Mouse (Mus musculus) frontal cortex, postnatal 14 days (tissue): ENCODE measurements around the gene Tmem185b.

ENCODE experiments used
- DNase-seq, 2 experiments: peaks; one replicate each; pipeline ENCODE4 v3.0.0; 2022; ENCODE audit warnings: low spot score in 2 of 2

The Tmem185b gene

DNA sequence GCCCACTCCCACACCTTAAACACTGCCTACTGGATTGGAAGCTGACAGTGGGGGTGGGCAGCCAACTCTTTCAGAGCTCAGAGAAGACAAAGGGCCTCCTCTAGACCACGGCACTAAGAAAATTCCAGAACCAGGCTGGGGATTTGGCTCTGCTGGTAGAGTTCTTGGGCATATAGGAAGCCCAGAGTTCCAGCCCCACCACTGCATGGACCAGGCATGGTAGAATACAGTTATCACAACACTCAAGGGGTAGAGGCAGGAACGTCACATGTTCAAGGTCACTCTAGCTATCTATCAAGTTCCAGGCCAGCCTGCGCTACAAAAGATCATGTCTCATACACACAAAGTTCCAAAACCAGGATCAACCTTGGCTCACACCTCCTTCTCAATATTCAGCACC, 22.8 kb upstream of the Tmem185b start:
- DNase-seq, result no peak

GRCm38 (mm10) chr1:119503808-119504207, 22.2 kb upstream of the Tmem185b start:
- no peak for DNase-seq

- DNase-seq, result peak; percentile 95 to 97
Observed at GRCm38 (mm10) chr1:119504260-119505062, 21.5 kb upstream of the Tmem185b start, which contains the start of gene Ralb. Gene Ralb (minus strand): TSS chr1:119504794.

GRCm38 (mm10) chr1:119505951-119506350, 20.0 kb upstream of the Tmem185b start:
- DNase-seq, result no peak

GRCm38 (mm10) chr1:119508548-119508947, 17.4 kb upstream of the Tmem185b start:
- DNase-seq, result no peak

- DNase-seq, result no peak
Observed at GRCm38 (mm10) chr1:119509474-119509873, 16.5 kb upstream of the Tmem185b start.

DNA sequence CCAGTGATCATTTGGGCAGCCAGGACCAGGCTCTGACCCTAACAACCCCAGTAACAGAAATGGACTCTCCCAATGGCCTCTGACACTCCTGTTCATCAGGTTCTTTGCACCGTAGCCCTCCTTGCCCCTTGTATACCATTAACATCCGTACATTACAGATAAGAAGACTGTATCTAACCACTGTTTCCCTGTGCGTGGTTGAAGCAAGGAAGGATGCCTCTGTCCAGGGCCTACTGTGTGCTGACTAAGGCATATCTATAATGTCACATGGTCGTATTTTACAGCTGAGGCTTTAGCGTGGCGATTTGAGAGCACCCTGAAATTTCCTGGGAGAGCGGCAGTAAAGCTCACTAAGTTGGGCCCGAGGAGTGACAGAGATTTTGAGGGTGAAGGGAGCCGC, 15.6 kb upstream of the Tmem185b start:
- no peak for DNase-seq

- no peak for DNase-seq
Observed at GRCm38 (mm10) chr1:119510857-119511256, 15.1 kb upstream of the Tmem185b start.

DNA sequence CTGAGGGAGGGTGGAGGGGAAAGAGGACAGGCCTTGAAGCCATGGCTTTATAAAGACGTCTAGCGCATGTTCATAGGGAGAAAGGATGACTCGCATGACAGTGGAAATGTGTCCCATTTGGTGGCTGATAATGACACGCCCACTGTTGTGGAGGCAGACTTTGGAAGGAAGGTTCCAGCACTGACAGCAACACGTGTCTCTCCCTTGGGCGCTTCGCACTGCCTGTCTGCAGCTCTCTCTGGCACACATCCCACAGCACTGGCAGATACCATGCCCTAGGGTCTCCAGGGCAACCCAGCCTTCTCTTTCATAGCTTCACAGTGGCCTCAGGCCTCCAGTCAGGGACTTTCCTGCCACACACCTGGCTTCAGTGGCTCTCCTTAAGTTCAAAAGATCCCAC, 7.9 kb upstream of the Tmem185b start:
- no peak for DNase-seq

GRCm38 (mm10) chr1:119518786-119519185, 7.2 kb upstream of the Tmem185b start:
- DNase-seq, result no peak

DNA sequence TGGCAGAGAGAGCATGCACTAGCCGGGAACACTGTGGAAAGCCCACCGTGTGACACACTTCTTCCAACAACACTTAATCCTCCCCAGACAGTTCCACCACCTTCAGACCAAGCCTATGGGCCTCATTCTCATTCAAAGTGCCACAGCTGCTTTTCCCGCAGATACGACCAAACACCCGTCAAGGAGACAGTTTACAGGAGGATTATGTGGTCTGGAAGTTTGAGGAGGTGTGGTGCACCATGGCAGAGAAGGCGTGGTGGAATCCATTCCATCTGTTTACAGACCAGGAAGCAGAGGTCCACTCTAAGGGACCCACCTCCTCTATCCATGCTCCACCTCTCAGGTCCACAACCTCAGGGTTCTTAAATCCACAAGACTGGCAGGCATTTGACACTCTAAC, 6.7 kb upstream of the Tmem185b start:
- DNase-seq, result no peak

DNA sequence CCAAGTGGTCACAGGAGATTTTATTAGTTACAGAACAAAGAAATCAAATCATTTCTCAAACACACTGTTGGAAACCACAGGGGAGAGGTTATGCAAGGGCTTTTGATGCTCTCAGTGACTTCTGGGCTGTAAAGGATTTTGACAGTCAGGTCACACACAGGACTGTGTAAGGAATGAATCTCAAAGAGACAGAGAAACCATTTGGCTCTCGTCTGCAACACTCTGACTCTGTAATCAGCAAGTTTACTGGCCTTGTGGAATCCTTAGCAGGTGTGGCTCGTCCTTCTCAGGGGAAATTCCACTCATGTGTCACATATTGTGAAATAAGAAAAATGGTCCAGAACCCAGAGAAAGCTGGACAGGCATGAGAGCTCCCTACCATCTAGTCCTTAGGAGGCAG, 4.9 kb upstream of the Tmem185b start:
- DNase-seq, result no peak

- no peak for DNase-seq
Observed at GRCm38 (mm10) chr1:119521681-119522080, 4.3 kb upstream of the Tmem185b start.

DNA sequence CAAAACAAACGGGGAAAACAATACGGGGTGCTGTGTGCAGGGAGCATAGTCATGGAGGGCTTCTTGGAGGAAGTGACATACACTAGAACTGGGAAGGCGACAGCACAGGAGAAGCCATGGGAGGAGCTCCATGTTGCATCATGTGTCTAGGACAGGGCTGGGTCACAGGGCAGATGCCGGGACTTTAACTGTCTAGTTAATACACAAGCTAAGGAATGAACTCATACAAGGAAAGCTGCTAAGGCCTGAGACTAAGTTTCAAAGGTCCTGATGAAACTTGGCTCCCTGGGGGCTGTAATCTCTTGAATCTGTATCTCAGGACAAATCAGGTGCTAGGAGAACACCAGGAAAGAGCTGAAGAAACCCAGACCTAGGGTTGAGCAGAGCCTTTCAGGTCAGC, 3.2 kb upstream of the Tmem185b start:
- DNase-seq, result no peak

- DNase-seq, result no peak
Observed at GRCm38 (mm10) chr1:119523369-119523768, 2.6 kb upstream of the Tmem185b start.

GRCm38 (mm10) chr1:119523826-119524225, 2.1 kb upstream of the Tmem185b start:
- DNase-seq, result no peak

DNA sequence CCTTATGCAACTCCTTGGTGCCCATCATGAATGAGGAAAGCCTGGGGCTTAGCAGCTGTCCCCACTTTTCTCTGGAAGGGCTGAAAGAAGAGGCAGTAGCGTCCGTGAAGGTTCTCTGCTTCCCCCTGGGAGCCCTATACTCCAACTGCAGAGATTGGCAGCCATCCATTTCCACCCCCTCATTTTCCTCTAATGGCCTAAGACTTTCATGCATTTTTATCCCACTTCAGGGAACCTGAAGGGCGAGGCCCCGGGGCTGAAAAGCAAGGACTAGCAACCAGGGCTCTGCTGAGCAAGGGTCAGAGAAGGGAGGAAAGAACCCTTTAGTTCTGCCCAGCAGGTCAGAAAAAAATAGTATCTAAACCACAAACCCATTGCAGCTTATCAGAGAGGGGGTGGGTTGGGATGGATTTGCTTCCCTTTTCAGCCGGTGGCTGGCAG, 936 bp upstream of the Tmem185b start:
- DNase-seq, result no peak

- DNase-seq, result no peak
Observed at GRCm38 (mm10) chr1:119530941-119531340, 5.0 kb downstream of the Tmem185b start.

GRCm38 (mm10) chr1:119532165-119532564, 6.2 kb downstream of the Tmem185b start:
- DNase-seq, result no peak

GRCm38 (mm10) chr1:119533093-119533805, 7.3 kb downstream of the Tmem185b start:
- peak in 1 of 2 experiments; percentile 13 for DNase-seq

- no peak for DNase-seq
Observed at GRCm38 (mm10) chr1:119534341-119534740, 8.4 kb downstream of the Tmem185b start.

DNA sequence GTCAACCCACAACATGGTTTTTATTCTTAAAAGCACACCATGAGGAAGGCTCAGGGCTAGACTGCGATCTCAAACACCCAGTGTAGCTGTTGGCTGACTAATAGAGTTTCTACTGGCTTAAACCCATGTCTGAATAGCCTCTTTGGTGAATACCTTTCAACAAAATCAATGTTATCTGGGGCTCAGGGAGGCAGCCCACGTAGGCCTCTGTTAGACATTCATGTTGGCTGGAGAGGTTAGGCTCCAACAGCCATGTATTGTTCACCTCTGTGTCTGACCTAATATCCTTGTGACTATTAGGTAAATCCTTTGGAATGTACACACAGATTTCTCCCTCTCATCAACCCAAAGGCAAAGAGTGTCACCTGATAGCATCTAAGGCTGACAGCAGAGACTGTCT, 10.2 kb downstream of the Tmem185b start:
- DNase-seq, result no peak

DNA sequence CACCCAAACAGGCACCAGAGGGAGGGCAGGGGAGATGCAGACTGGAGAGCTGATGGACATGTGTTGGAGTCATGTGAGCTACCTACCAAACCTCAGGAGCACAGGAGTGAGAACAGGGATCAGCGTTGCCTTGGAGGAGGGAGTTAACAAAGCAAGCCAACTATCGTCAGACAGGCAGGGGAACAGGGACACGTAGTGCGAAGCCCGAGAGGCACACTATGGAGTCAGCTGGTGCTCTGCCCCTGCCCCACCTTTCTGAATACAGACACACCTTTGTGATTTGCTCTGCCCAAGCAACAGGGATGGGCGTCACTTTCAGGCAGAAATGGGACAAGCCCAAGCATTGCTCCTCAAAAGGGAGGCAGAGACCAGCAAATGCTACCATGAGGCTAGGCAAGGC, 11.7 kb downstream of the Tmem185b start:
- no peak for DNase-seq
